In the genomic region with DNA sequence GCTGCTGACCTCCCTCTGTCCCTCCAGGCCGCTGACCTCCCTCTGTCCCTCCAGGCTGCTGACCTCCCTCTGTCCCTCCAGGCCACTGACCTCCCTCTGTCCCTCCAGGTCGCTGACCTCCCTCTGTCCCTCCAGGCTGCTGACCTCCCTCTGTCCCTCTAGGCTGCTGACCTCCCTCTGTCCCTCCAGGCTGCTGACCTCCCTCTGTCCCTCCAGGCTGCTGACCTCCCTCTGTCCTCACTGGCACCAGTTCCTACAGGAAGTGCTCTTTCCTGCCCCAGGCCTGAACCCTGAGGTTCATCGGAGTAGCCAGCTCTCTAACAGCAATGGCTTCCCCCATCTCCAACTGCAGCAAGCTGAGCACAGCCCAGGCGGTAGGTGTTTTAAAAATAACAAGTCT, we compare ENCODE assay signal across 26 mouse cellular contexts. TPM values are rescaled to one million over a fixed set of nuclear protein-coding genes. Genes with fewer than 3 reads are reported as not detected.
DNase-seq lines count a peak whose midpoint lies in the region; ATAC-seq lines count a peak whose summit lies in the region.
"Had no signal": no experiment of that assay in that cellular context is flagged by ENCODE, and none has a peak within 500 bp of the region (broad histone marks: within the 10 kb centered on the region; RNA-seq: fewer than 3 reads in every experiment).

No protein-coding gene starts in this region.

- H3K27ac ChIP-seq in kidney, embryonic 16.5 days (ENCODE audit: low read length), result no peak overlapping the region
- peak overlapping the region; percentile 19; the same call in 1 of the 2 replicates for H3K27ac ChIP-seq in liver, embryonic 11.5 days (ENCODE audit: low read depth, low read length)
- H3K27ac ChIP-seq: embryonic facial prominence, embryonic 15.5 days; forebrain, embryonic 10.5 days; heart, embryonic 15.5 days; liver, embryonic 15.5 days had no signal

- peak; percentile 45 for DNase-seq in adrenal gland, postnatal 14 days
- no peak for DNase-seq in adrenal gland, postnatal 25 days
- peak; percentile 47 for DNase-seq in kidney, adult 11 months
- peak; percentile 53 for DNase-seq in kidney, adult 9 months
- DNase-seq in liver, embryonic 11.5 days (ENCODE audit: low spot score), result no peak
- DNase-seq in testis, postnatal 14 days (ENCODE audit: low spot score), result no peak
- DNase-seq: cerebellum, adult 9-11 months; lung, postnatal 14 days; retina, postnatal 1 day had no signal

- H3K36me3 ChIP-seq in kidney, embryonic 16.5 days (ENCODE audit: insufficient read depth, low read length), result no peaks in the 10 kb centered on the region
- no peaks in the 10 kb centered on the region for H3K36me3 ChIP-seq in liver, embryonic 11.5 days (ENCODE audit: control insufficient read depth, insufficient read depth, low read length)
- H3K36me3 ChIP-seq: embryonic facial prominence, embryonic 15.5 days; forebrain, embryonic 10.5 days; G1E; heart, embryonic 15.5 days; liver, embryonic 15.5 days had no signal

- H3K9ac ChIP-seq in kidney, embryonic 16.5 days (replicated peaks; ENCODE audit: low read length), result no peak overlapping the region
- H3K9ac ChIP-seq in liver, embryonic 11.5 days (ENCODE audit: low read depth, low read length), result no peak overlapping the region
- H3K9ac ChIP-seq: embryonic facial prominence, embryonic 15.5 days; heart, embryonic 15.5 days; liver, embryonic 15.5 days had no signal

- H3K27me3 ChIP-seq in kidney, embryonic 16.5 days (ENCODE audit: insufficient read depth, low read length), result no peaks in the 10 kb centered on the region
- H3K27me3 ChIP-seq in liver, embryonic 11.5 days (replicated peaks; ENCODE audit: control insufficient read depth, insufficient read depth, low read length), result no peaks in the 10 kb centered on the region
- H3K27me3 ChIP-seq: embryonic facial prominence, embryonic 15.5 days; heart, embryonic 15.5 days; liver, embryonic 15.5 days had no signal

- no peak overlapping the region for H3K4me3 ChIP-seq in kidney, embryonic 16.5 days (ENCODE audit: low read length)
- no peak overlapping the region for H3K4me3 ChIP-seq in liver, embryonic 11.5 days (ENCODE audit: low read depth, low read length)
- H3K4me3 ChIP-seq: embryonic facial prominence, embryonic 15.5 days; forebrain, embryonic 10.5 days; heart, embryonic 15.5 days; liver, embryonic 15.5 days had no signal

- H3K4me2 ChIP-seq in kidney, embryonic 16.5 days (replicated peaks; ENCODE audit: low read depth, low read length), result no peak overlapping the region
- no peak overlapping the region for H3K4me2 ChIP-seq in liver, embryonic 11.5 days
- H3K4me2 ChIP-seq: embryonic facial prominence, embryonic 15.5 days; heart, embryonic 15.5 days; liver, embryonic 15.5 days had no signal

- WGBS in kidney, embryonic 16.5 days, result 35% methylated on average over 4 of the region's 4 CpGs
- WGBS in liver, embryonic 11.5 days, result 39% methylated on average over 4 of the region's 4 CpGs

- no peak for ATAC-seq in kidney, embryonic 16.5 days (ENCODE audit: low FRiP score, low TSS enrichment)
- no peak for ATAC-seq in liver, embryonic 11.5 days (replicated peaks; ENCODE audit: low FRiP score)
- ATAC-seq in megakaryocyte-erythroid progenitor cell, adult 5-6 weeks (replicated peaks; ENCODE audit: low FRiP score, low TSS enrichment, poor library complexity, severe bottlenecking), result no peak
- ATAC-seq: activated CD4-positive, CD25-positive, alpha-beta regulatory T cell, adult 4 months had no signal

- H3K9me3 ChIP-seq in kidney, embryonic 16.5 days (ENCODE audit: low read length), result no peaks in the 10 kb centered on the region
- H3K9me3 ChIP-seq in liver, embryonic 11.5 days (ENCODE audit: control insufficient read depth, low read length), result no peaks in the 10 kb centered on the region
- H3K9me3 ChIP-seq: embryonic facial prominence, embryonic 15.5 days; forebrain, embryonic 10.5 days; G1E; heart, embryonic 15.5 days; liver, embryonic 15.5 days had no signal

- no peaks in the 10 kb centered on the region for H3K4me1 ChIP-seq in kidney, embryonic 16.5 days (ENCODE audit: insufficient read depth, low read length)
- no peaks in the 10 kb centered on the region; the same call in 1 of the 2 replicates for H3K4me1 ChIP-seq in liver, embryonic 11.5 days (replicated peaks; ENCODE audit: control insufficient read depth, insufficient read depth, low read length)
- H3K4me1 ChIP-seq: embryonic facial prominence, embryonic 15.5 days; heart, embryonic 15.5 days had no signal

RNA-seq across cellular contexts. Expression of gene Fcna, which starts 0.9 kb away (rescaled TPM):
- 7.0 and 9.7 TPM in 2 replicates for total RNA-seq in adrenal gland, postnatal 14 days (2021)
- 2.6 and 2.7 TPM in 2 replicates for total RNA-seq in adrenal gland, postnatal 25 days (2021)
- 2.6 and 3.2 TPM in 2 replicates for polyA plus RNA-seq in kidney, embryonic 16.5 days (2015; fragmentation: Nextera tagmentation; extraction: Ambion mirVana)
- polyA plus RNA-seq in liver, embryonic 11.5 days (2014; fragmentation: Nextera tagmentation; extraction: Ambion mirVana), result 31.1 and 33.4 TPM in 2 replicates
- total RNA-seq in megakaryocyte-erythroid progenitor cell, adult 5-6 weeks (2014; fragmentation: Nextera tagmentation), result not detected in 2 replicates
- total RNA-seq in megakaryocyte-erythroid progenitor cell, adult 5-6 weeks (2017), result not detected in 2 replicates
- total RNA-seq: G1E had no signal
- polyA plus RNA-seq: G1E had no signal

RNA-seq across cellular contexts. Expression of gene Tmem141, which starts 6.9 kb away (rescaled TPM):
- total RNA-seq in adrenal gland, postnatal 14 days (2021), result 30.5 and 33.1 TPM in 2 replicates
- total RNA-seq in adrenal gland, postnatal 25 days (2021), result 28.8 and 36.9 TPM in 2 replicates
- 36.1 and 37.6 TPM in 2 replicates for polyA plus RNA-seq in kidney, embryonic 16.5 days (2015; fragmentation: Nextera tagmentation; extraction: Ambion mirVana)
- 12.1 and 13.4 TPM in 2 replicates for polyA plus RNA-seq in liver, embryonic 11.5 days (2014; fragmentation: Nextera tagmentation; extraction: Ambion mirVana)
- 2.1 and 3.0 TPM in 2 replicates for total RNA-seq in megakaryocyte-erythroid progenitor cell, adult 5-6 weeks (2014; fragmentation: Nextera tagmentation)
- 3.7 and 5.9 TPM in 2 replicates for total RNA-seq in megakaryocyte-erythroid progenitor cell, adult 5-6 weeks (2017)
- total RNA-seq: G1E had no signal
- polyA plus RNA-seq: G1E had no signal

RNA-seq across cellular contexts. Expression of gene Ccdc183, which starts 11.3 kb away (rescaled TPM):
- total RNA-seq in adrenal gland, postnatal 14 days (2021), result not detected in 2 replicates
- total RNA-seq in adrenal gland, postnatal 25 days (2021), result not detected in 2 replicates
- polyA plus RNA-seq in kidney, embryonic 16.5 days (2015; fragmentation: Nextera tagmentation; extraction: Ambion mirVana), result 0.27 and 0.33 TPM in 2 replicates
- polyA plus RNA-seq in liver, embryonic 11.5 days (2014; fragmentation: Nextera tagmentation; extraction: Ambion mirVana), result 0.08 and 0.12 TPM in 2 replicates
- not detected in 2 replicates for total RNA-seq in megakaryocyte-erythroid progenitor cell, adult 5-6 weeks (2014; fragmentation: Nextera tagmentation)
- not detected in 2 replicates for total RNA-seq in megakaryocyte-erythroid progenitor cell, adult 5-6 weeks (2017)
- total RNA-seq: gastrocnemius, adult 8-10 months; granulocyte monocyte progenitor cell, adult 5-6 weeks; layer of hippocampus, postnatal 14 days had no signal
- polyA plus RNA-seq: activated CD4-positive, CD25-positive, alpha-beta regulatory T cell, adult 4 months; G1E had no signal

RNA-seq across cellular contexts. Expression of gene Rabl6, which starts 20.4 kb away (rescaled TPM):
- 72.7 and 87.8 TPM in 2 replicates for total RNA-seq in adrenal gland, postnatal 14 days (2021)
- 108 and 118 TPM in 2 replicates for total RNA-seq in adrenal gland, postnatal 25 days (2021)
- 69.8 and 73.9 TPM in 2 replicates for polyA plus RNA-seq in kidney, embryonic 16.5 days (2015; fragmentation: Nextera tagmentation; extraction: Ambion mirVana)
- 59.3 and 67.7 TPM in 2 replicates for polyA plus RNA-seq in liver, embryonic 11.5 days (2014; fragmentation: Nextera tagmentation; extraction: Ambion mirVana)
- total RNA-seq in megakaryocyte-erythroid progenitor cell, adult 5-6 weeks (2014; fragmentation: Nextera tagmentation), result 55.8 and 58.7 TPM in 2 replicates
- 58.5 and 92.0 TPM in 2 replicates for total RNA-seq in megakaryocyte-erythroid progenitor cell, adult 5-6 weeks (2017)

RNA-seq across cellular contexts. Expression of gene Lcn8, which starts 24.2 kb away (rescaled TPM):
- total RNA-seq in adrenal gland, postnatal 14 days (2021), result not detected in 2 replicates
- total RNA-seq in adrenal gland, postnatal 25 days (2021), result not detected in 2 replicates
- not detected in 2 replicates for polyA plus RNA-seq in kidney, embryonic 16.5 days (2015; fragmentation: Nextera tagmentation; extraction: Ambion mirVana)
- polyA plus RNA-seq in liver, embryonic 11.5 days (2014; fragmentation: Nextera tagmentation; extraction: Ambion mirVana), result not detected in 2 replicates
- total RNA-seq in megakaryocyte-erythroid progenitor cell, adult 5-6 weeks (2014; fragmentation: Nextera tagmentation), result not detected in 2 replicates
- not detected in 2 replicates for total RNA-seq in megakaryocyte-erythroid progenitor cell, adult 5-6 weeks (2017)
- total RNA-seq: G1E; granulocyte monocyte progenitor cell, adult 5-6 weeks; layer of hippocampus, postnatal 14 days had no signal
- polyA plus RNA-seq: activated CD4-positive, CD25-positive, alpha-beta regulatory T cell, adult 4 months; brain, embryonic 14.5 days; cortical plate, adult 2 months; embryonic facial prominence, embryonic 15.5 days; forebrain, embryonic 10.5 days; frontal cortex, adult 2 months; G1E; heart, embryonic 15.5 days; hindbrain, embryonic 11.5 days; limb, embryonic 11.5 days; liver, embryonic 15.5 days; stomach, embryonic 16.5 days had no signal

Comparison
In these comparisons a context has a peak if more than half of its experiments do, and no peak if none do; other contexts are left out.
1. DNase-seq: peak in adrenal gland, postnatal 14 days (single experiment), kidney, adult 11 months (single experiment) and kidney, adult 9 months (single experiment); none in adrenal gland, postnatal 25 days (single experiment), liver, embryonic 11.5 days (single experiment) and testis, postnatal 14 days (single experiment).